Mouse (Mus musculus) kidney, adult 9 months (tissue): Measurements from ENCODE around the gene Bbs9.

Experiments
- DNase-seq: peaks from one replicate; pipeline ENCODE4 v3.0.0; 2022

Gene Bbs9

DNA sequence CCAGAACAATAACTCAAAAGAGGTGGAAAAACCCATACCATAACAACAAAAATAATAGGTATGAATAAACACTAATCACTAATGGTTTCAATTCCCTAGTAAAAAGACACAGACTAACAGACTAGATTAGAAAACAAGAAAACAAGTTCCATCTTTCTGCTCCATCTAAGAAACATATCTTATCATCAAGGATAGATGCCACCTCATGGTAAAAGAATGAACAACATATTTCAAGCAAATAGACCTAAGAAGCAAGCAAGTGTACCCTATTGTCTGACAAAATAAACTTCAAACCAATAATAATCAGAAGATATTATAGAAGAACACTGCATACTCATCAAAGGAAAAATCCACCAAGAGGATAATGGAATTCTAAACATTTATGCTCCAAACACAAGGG lies 441.3 kb downstream of the Bbs9 start:
- no peak for DNase-seq

DNA sequence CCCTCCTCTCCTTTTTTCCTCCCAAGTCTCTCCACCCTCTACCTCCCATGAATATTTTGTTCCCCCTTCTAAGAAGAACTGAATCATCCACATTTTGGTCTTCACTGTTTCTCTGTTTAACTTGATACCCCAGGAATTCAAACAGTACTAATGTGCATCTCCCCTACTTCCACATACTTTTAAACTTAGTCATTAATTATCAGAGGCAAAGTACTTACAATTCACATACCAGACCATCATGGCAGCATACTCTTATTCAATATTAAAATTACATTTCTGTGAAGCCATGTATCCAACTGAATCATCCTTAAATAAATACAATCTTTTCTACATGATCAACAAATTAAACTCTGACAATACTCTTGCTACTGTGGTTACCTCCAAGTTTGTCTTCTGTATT lies 460.1 kb downstream of the Bbs9 start:
- no peak for DNase-seq
